Mouse (Mus musculus): ENCODE results near the gene Sfmbt1.
A peak's percentile ranks its signal among the peaks of the same experiment; 100 is the strongest.

- TF ChIP-seq CTCF (IDR thresholded peaks at IDR 0.05; ENCODE audit: extremely low read depth, insufficient read depth, low read length) = peak; percentile 56
- no peak for TF ChIP-seq POLR2A (IDR thresholded peaks at IDR 0.05; ENCODE audit: extremely low read depth, insufficient read depth, low read length)
These were observed 150.7 kb downstream of the Sfmbt1 start for GRCm38 (mm10) chr14:30865311-30865710.

Data from cortical plate, adult 2 months (tissue).